Mouse (Mus musculus): ENCODE data around the gene Eml2. TPM values are rescaled to one million over a fixed set of nuclear protein-coding genes. Genes with fewer than 3 reads are reported as not detected.

Gene Eml2
- total and polyA plus RNA-seq, 2 experiments from 2014 or later = 26.8 to 58.9 TPM

GRCm38 (mm10) chr7:19224933-19225332 lies 48.7 kb downstream of the Eml2 start:
- no peak overlapping the region for H3K9ac ChIP-seq (replicated peaks; ENCODE audit: low read depth, low read length)
- 70% methylated on average over 4 of the region's 4 CpGs for whole genome bisulfite sequencing
- no peak for ATAC-seq (ENCODE audit: insufficient read depth, low read depth)
- TF ChIP-seq CTCF (IDR thresholded peaks at IDR 0.05; ENCODE audit: low read depth) (no peak), EP300 (IDR thresholded peaks at IDR 0.05; ENCODE audit: low read depth) (no peak)
- H3K9me3 ChIP-seq (replicated peaks; ENCODE audit: control insufficient read depth, low read length) = no peaks in the 10 kb centered on the region
- no peak overlapping the region for H3K4me3 ChIP-seq (ENCODE audit: low read depth, low read length)
- no peak for DNase-seq (ENCODE audit: low spot score)
- no peak overlapping the region for H3K27ac ChIP-seq (ENCODE audit: low read depth)
- H3K36me3 ChIP-seq (replicated peaks; ENCODE audit: control insufficient read depth, insufficient read depth, low read length) = peaks cover 18% of the 10 kb centered on the region
- H3K27me3 ChIP-seq (ENCODE audit: control insufficient read depth, insufficient read depth, low read length) = no peaks in the 10 kb centered on the region
- no peak overlapping the region for H3K4me2 ChIP-seq (ENCODE audit: low read depth, low read length)
- peaks cover 13% of the 10 kb centered on the region for H3K4me1 ChIP-seq (ENCODE audit: control insufficient read depth, insufficient read depth)

DNA sequence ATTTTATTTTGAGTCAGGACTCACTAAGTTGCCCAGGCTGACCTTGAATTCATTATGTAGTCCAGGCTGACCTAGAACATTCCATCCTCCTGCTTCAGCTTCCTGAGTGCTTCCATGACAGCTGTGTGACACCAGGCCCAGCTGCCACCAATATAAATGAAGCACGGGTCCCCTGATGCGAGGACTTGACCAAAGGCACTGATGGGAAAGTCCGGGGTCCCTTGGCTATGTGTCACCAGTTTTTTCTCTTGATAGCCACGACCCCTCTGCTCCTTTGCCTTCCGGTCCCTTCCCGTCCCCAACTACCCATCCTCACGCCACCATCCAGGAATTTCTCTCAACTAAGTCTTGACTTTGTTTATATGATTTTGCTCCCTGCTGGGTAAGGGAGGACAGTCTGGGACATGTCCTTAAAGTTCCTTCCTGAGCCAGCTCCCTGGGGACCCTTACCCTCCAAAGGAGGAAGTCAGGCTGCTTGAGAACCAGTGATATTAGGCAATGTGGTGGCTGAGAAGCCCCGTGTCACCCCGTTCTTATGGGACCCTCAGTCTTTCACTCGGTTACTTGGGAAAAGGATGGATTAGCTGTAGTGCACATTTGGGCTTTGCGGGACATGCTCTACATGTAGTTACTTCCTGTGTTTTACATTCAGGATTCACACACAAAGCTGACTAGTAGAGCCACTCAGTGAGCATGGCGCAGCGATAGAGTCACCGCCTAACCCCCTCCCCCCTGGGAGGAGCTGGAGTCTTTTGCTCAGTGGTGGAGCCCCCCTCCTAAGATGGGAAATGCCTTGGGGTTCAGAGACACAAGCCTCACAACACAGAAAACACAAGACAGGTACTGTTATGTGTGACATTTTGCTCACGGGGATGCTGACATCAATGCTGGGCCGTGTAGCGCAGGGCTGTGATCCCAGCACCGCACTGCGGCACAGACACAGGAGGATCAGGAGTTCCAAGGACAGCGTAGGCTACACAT lies 50.9 kb downstream of the Eml2 start:
- TF ChIP-seq CTCF (IDR thresholded peaks at IDR 0.05; ENCODE audit: low read depth) (no peak), EP300 (IDR thresholded peaks at IDR 0.05; ENCODE audit: low read depth) (no peak)
- Histone ChIP-seq H3K27ac (ENCODE audit: low read depth) (peak overlapping the region; percentile 95), H3K4me1 (ENCODE audit: control insufficient read depth, insufficient read depth) (peaks cover 13% of the 10 kb centered on the region), H3K9me3 (replicated peaks; ENCODE audit: control insufficient read depth, low read length) (no peaks in the 10 kb centered on the region), H3K4me3 (ENCODE audit: low read depth, low read length) (peak overlapping the region; percentile 73), H3K36me3 (replicated peaks; ENCODE audit: control insufficient read depth, insufficient read depth, low read length) (peaks cover 18% of the 10 kb centered on the region), H3K27me3 (ENCODE audit: control insufficient read depth, insufficient read depth, low read length) (no peaks in the 10 kb centered on the region), H3K4me2 (ENCODE audit: low read depth, low read length) (peak overlapping the region; percentile 74), H3K9ac (replicated peaks; ENCODE audit: low read depth, low read length) (peak overlapping the region; percentile 64)
- ATAC-seq (ENCODE audit: insufficient read depth, low read depth) (no peak), DNase-seq (ENCODE audit: low spot score) (peak; percentile 59)
- WGBS = 11% methylated on average over 20 of the region's 20 CpGs

- ATAC-seq (ENCODE audit: insufficient read depth, low read depth) = peak; percentile 92
Observed at GRCm38 (mm10) chr7:19227883-19228792, 51.9 kb downstream of the Eml2 start, which contains the start of gene Opa3. Opa3 (plus strand) TSS chr7:19228334.

GRCm38 (mm10) chr7:19228793-19229148 lies 52.5 kb downstream of the Eml2 start:
- peaks cover 13% of the 10 kb centered on the region for H3K4me1 ChIP-seq (ENCODE audit: control insufficient read depth, insufficient read depth)
- peak overlapping the region; percentile 72 for H3K9ac ChIP-seq (replicated peaks; ENCODE audit: low read depth, low read length)
- H3K27me3 ChIP-seq (ENCODE audit: control insufficient read depth, insufficient read depth, low read length) = no peaks in the 10 kb centered on the region
- peak overlapping the region; percentile 86 for H3K4me2 ChIP-seq (ENCODE audit: low read depth, low read length)
- peak overlapping the region; percentile 73 for H3K4me3 ChIP-seq (ENCODE audit: low read depth, low read length)
- ATAC-seq (ENCODE audit: insufficient read depth, low read depth) (no peak), DNase-seq (ENCODE audit: low spot score) (no peak)
- peak overlapping the region; percentile 82 for H3K27ac ChIP-seq (ENCODE audit: low read depth)
- no peaks in the 10 kb centered on the region for H3K9me3 ChIP-seq (replicated peaks; ENCODE audit: control insufficient read depth, low read length)
- under 1% methylated on average over 14 of the region's 14 CpGs for WGBS
- peaks cover 11% of the 10 kb centered on the region for H3K36me3 ChIP-seq (replicated peaks; ENCODE audit: control insufficient read depth, insufficient read depth, low read length)
- TF ChIP-seq CTCF (IDR thresholded peaks at IDR 0.05; ENCODE audit: low read depth) = no peak
- no peak for TF ChIP-seq EP300 (IDR thresholded peaks at IDR 0.05; ENCODE audit: low read depth)

More at GRCm38 (mm10) chr7:19227883-19228792, 51.9 kb downstream of the Eml2 start, which contains the start of gene Opa3:
- TF ChIP-seq CTCF (IDR thresholded peaks at IDR 0.05; ENCODE audit: low read depth) (peak; percentile 58), EP300 (IDR thresholded peaks at IDR 0.05; ENCODE audit: low read depth) (peak; percentile 81; the same call in 1 of the 2 replicates)
- H3K27ac ChIP-seq (ENCODE audit: low read depth) = peak within 1 kb of the TSS; percentile 99
- H3K4me3 ChIP-seq (ENCODE audit: low read depth, low read length) = peak within 1 kb of the TSS; percentile 73
- peak within 1 kb of the TSS; percentile 86 for H3K4me2 ChIP-seq (ENCODE audit: low read depth, low read length)
- under 1% methylated on average over 90 of the region's 91 CpGs for WGBS
- peaks cover 12% of the 10 kb centered on the region for H3K36me3 ChIP-seq (replicated peaks; ENCODE audit: control insufficient read depth, insufficient read depth, low read length)
- H3K27me3 ChIP-seq (ENCODE audit: control insufficient read depth, insufficient read depth, low read length) = no peaks in the 10 kb centered on the region
- peak; percentile 100 for DNase-seq (ENCODE audit: low spot score)
- no peaks in the 10 kb centered on the region for H3K9me3 ChIP-seq (replicated peaks; ENCODE audit: control insufficient read depth, low read length)
- peak within 1 kb of the TSS; percentile 72 for H3K9ac ChIP-seq (replicated peaks; ENCODE audit: low read depth, low read length)
- peaks cover 13% of the 10 kb centered on the region for H3K4me1 ChIP-seq (ENCODE audit: control insufficient read depth, insufficient read depth)

DNA sequence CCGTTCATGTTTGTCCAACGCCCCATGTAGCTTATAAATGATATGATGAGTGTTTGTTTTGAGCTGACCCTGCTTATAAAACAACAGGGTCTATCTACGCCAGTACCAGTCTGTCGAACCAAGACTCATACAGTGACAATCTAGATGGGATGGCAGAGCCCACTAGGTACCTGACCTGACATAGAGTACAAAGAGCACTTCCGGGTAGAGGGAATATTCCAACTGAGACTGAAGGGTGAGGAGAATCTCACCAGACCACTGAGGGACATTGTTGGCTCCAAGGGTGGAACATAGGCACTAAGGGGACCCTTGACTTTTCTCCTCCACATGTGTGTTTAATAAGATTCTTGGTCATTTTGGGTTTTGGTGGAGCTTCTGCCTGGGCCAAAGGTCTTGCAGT lies 53.2 kb downstream of the Eml2 start:
- DNase-seq (ENCODE audit: low spot score) (peak; percentile 18), ATAC-seq (ENCODE audit: insufficient read depth, low read depth) (no peak)
- WGBS = 24% methylated on average over 5 of the region's 5 CpGs
- Histone ChIP-seq H3K4me2 (ENCODE audit: low read depth, low read length) (peak overlapping the region; percentile 86), H3K9ac (replicated peaks; ENCODE audit: low read depth, low read length) (peak overlapping the region; percentile 72), H3K4me1 (ENCODE audit: control insufficient read depth, insufficient read depth) (peaks cover 13% of the 10 kb centered on the region), H3K4me3 (ENCODE audit: low read depth, low read length) (peak overlapping the region; percentile 73), H3K27ac (ENCODE audit: low read depth) (peak overlapping the region; percentile 82), H3K36me3 (replicated peaks; ENCODE audit: control insufficient read depth, insufficient read depth, low read length) (peaks cover 11% of the 10 kb centered on the region), H3K9me3 (replicated peaks; ENCODE audit: control insufficient read depth, low read length) (no peaks in the 10 kb centered on the region), H3K27me3 (ENCODE audit: control insufficient read depth, insufficient read depth, low read length) (no peaks in the 10 kb centered on the region)
- TF ChIP-seq EP300 (IDR thresholded peaks at IDR 0.05; ENCODE audit: low read depth) = no peak
- TF ChIP-seq CTCF (IDR thresholded peaks at IDR 0.05; ENCODE audit: low read depth) = no peak

All from heart, postnatal 0 days (tissue).